Mouse (Mus musculus): ENCODE measurements around the gene Iqcg. TPM values are rescaled to one million over a fixed set of nuclear protein-coding genes. Genes with fewer than 3 reads are reported as not detected.

Iqcg gene
- total and polyA plus RNA-seq, 2 experiments from 2014 or later, result 5.1 to 8.3 TPM

DNA sequence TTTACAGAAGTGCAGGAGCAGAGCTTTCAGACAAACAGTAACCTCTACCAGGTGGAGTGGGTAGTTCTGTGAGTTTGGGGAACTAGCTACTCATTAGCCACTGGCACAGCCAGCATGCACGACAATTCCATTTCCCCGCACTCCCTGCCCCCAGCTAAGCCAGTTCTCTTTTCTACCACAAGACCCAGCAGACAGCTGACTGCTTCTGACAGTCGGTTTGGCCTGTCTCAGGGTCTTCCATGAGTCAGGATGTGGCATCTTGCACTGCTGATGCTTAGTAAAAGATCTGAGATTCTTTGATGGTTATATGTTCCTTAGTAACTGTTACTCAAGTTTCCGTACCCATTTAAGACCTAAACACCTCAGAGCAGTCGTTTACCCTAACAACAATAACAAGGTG, 83.5 kb downstream of the Iqcg start:
- Histone ChIP-seq H3K4me3 (ENCODE audit: low read depth, low read length) (no peak overlapping the region), H3K4me2 (ENCODE audit: low read depth, low read length, poor library complexity, severe bottlenecking) (no peak overlapping the region), H3K9me3 (ENCODE audit: low read length) (no peaks in the 10 kb centered on the region), H3K9ac (replicated peaks; ENCODE audit: low read length, poor library complexity, severe bottlenecking) (no peak overlapping the region), H3K27me3 (ENCODE audit: insufficient read depth, low read length) (no peaks in the 10 kb centered on the region), H3K4me1 (ENCODE audit: insufficient read depth, low read length) (no peaks in the 10 kb centered on the region), H3K36me3 (ENCODE audit: insufficient read depth, low read length) (peaks cover 19% of the 10 kb centered on the region; the same call in 1 of the 2 replicates), H3K27ac (ENCODE audit: low read depth, low read length) (no peak overlapping the region)
- DNase-seq (ENCODE audit: low spot score), result no peak
- 81% methylated on average over 5 of the region's 5 CpGs for WGBS
- no peak for TF ChIP-seq CTCF (IDR thresholded peaks at IDR 0.05)
- ATAC-seq (ENCODE audit: low FRiP score), result no peak

MicroRNAs within 50 kb of the gene (microRNA counts, 519-probe panel; counts per million panel counts)
- microRNA mmu-miR-1947, result 528 counts per million, percentile 58 among the panel's probes with 10 or more counts

Small RNAs within 50 kb of the gene (microRNA-seq; reads per million reads assigned to microRNA genes)
- gene Gm22231 (ENCODE audit: borderline number of aligned reads) (not detected), gene Mir1947 (ENCODE audit: borderline number of aligned reads) (5.0 reads per million, percentile 11 among the genes with 10 or more reads in this experiment)

Other genes with a start within 250 kb of the Iqcg start
- not detected in 2 replicates for gene Smbd1, start 245.7 kb downstream of the Iqcg start, total RNA-seq (2014; rRNA removed)
- not detected in 2 replicates for gene Smbd1, start 245.7 kb downstream of the Iqcg start, polyA plus RNA-seq (2015; fragmentation: Nextera tagmentation; extraction: Ambion mirVana)
- gene Fyttd1, start 178.7 kb downstream of the Iqcg start, total RNA-seq (2014; rRNA removed), result 56.9 and 125 TPM in 2 replicates
- gene Fyttd1, start 178.7 kb downstream of the Iqcg start, polyA plus RNA-seq (2015; fragmentation: Nextera tagmentation; extraction: Ambion mirVana), result 115 and 139 TPM in 2 replicates
- 75.0 and 84.0 TPM in 2 replicates for gene Rubcn, start 178.5 kb downstream of the Iqcg start, total RNA-seq (2014; rRNA removed)
- gene Rubcn, start 178.5 kb downstream of the Iqcg start, polyA plus RNA-seq (2015; fragmentation: Nextera tagmentation; extraction: Ambion mirVana), result 25.5 TPM in 2 replicates
- 38.9 and 40.6 TPM in 2 replicates for gene Lrch3, start 142.1 kb downstream of the Iqcg start, total RNA-seq (2014; rRNA removed)
- 23.5 and 25.3 TPM in 2 replicates for gene Lrch3, start 142.1 kb downstream of the Iqcg start, polyA plus RNA-seq (2015; fragmentation: Nextera tagmentation; extraction: Ambion mirVana)
- 675 and 710 TPM in 2 replicates for gene Rpl35a, start 235 bp upstream of the Iqcg start, total RNA-seq (2014; rRNA removed)
- gene Rpl35a, start 235 bp upstream of the Iqcg start, polyA plus RNA-seq (2015; fragmentation: Nextera tagmentation; extraction: Ambion mirVana), result 425 and 447 TPM in 2 replicates
- 7.6 and 19.0 TPM in 2 replicates for gene Lmln, start 6.3 kb upstream of the Iqcg start, total RNA-seq (2014; rRNA removed)
- gene Lmln, start 6.3 kb upstream of the Iqcg start, polyA plus RNA-seq (2015; fragmentation: Nextera tagmentation; extraction: Ambion mirVana), result 1.4 and 2.4 TPM in 2 replicates
- gene Osbpl11, start 128.9 kb upstream of the Iqcg start, total RNA-seq (2014; rRNA removed), result 25.1 TPM in 2 replicates
- 11.7 and 12.0 TPM in 2 replicates for gene Osbpl11, start 128.9 kb upstream of the Iqcg start, polyA plus RNA-seq (2015; fragmentation: Nextera tagmentation; extraction: Ambion mirVana)
- gene Snx4, start 195.2 kb upstream of the Iqcg start, total RNA-seq (2014; rRNA removed), result 65.8 and 84.6 TPM in 2 replicates
- 108 and 111 TPM in 2 replicates for gene Snx4, start 195.2 kb upstream of the Iqcg start, polyA plus RNA-seq (2015; fragmentation: Nextera tagmentation; extraction: Ambion mirVana)